Mouse (Mus musculus): ENCODE measurements around the gene Dlgap1.
"Not testable (repeated sequence)": the region's sequence is repeated elsewhere in the genome, so short reads cannot be mapped to it uniquely, and the experiment has no call there.

The Dlgap1 gene

DNA sequence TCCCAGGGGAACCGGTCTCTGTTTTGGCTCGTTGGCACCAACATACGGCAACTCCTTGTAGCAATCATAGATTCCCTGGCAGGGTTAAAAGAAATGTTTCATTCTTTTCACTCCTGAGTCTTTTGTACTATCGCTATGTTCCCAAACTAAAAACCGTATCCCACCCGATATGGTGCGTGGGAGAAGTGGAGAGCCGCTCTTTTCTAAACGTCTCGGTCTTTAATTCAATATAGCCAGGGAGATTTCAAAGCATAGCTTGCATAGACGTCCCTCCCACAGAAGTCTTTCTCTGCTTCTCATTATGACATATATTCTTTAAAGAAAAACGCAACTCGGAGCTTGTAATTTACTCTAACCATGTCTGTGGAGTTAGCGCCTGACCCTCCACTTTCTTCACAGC is 833.1 kb downstream of the Dlgap1 start:
- in situ Hi-C loops (cut with MboI, MseI), result no loop called here

DNA sequence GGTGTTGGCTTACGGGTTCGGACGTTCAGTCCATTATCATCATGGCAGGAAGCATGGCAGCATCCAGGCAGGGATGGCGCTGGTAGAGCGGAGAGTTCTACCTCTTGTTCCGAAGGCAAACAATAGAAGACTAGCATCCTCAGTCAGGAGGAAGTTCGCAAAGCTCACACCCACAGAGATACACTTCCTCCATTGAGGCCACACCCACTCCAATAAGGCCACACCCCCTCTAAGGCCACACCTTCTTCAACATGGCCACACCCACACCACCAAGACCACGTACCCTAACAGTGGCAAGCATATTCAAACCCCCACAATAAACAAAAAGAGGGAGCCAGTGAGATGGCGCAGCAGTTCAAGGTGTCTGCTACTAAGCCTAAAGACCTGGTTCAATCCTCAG is 837.0 kb downstream of the Dlgap1 start:
- in situ Hi-C loops (cut with MboI, MseI), result no loop called here

DNA sequence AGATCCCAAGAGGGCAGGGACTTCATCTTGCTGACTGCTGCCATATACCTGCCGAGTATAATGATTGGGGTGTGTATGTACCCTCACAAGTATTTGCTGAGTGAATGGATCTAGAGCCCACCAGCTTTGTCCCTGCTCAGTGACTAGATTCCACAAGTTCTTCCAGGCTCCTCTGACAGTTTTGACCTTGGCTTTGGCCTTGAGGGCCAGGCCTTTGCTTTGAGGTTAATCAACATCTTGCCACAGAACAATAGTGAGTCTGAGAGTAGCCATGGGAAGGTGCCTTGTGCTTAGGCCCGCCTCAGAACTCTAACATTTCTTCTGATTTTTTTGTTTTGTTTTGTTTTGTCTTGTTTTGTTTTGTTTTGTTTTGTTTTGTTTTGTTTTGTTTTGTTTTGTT is 837.7 kb downstream of the Dlgap1 start:
- in situ Hi-C loops (cut with MboI, MseI), result no loop called here

DNA sequence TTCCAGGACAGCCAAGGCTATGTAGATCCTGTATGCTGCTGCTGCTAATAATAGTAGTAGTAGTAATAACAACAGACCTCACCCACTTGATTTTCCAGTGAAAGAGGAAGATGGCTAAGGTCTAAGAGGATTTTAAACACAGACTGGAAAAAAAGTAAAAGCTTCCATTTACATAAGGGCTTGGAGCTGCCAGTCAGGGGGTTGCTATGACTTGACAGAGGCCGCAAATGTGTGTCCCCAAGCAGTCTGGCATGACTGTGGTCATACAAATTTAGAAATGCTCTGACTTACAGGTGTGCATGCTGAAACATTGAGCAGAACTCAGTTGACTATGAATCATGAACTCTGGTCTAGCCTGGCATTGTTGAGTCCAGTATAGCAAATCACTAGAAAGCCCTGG is 839.0 kb downstream of the Dlgap1 start:
- in situ Hi-C loops (cut with MboI, MseI), result no loop called here

DNA sequence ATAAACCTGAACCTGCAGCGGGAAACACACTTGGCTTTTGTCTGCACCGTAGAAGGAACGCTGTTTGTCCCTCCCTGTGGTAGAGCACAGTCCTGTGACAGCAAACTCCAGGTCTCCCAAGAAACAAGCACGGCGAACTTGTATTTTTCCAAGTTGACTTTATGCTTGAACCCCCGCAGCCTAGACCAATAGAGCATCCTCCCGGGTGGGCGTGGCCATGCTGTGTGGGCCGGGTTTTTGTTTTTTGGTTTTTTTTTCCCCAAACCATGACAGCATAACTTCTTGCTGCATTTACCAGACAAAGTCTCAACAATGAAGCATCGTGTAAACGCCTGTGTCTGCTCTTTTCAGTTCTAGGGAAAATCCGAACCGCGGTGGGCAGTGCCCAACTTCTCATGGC is 840.0 kb downstream of the Dlgap1 start:
- in situ Hi-C loops (cut with MboI, MseI), result no loop called here

DNA sequence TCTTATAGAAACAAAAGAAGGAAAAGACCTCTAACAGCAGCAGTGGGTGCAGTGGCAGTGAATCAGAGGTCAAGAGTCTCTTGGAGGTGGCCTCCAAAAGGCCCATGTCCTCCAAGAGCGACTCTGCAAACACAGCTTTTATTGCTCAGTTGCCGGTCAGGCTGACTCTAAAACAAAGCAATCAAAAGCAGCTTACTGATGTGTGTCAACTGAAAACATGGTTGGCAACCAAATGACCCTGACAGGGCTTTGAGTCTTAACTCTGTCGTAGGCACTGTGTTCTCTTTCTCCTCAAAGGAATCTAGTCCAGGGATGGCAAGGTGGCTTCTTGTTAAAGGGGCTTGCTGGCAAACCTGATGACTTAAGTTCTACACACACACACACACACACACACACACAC is 840.9 kb downstream of the Dlgap1 start:
- in situ Hi-C loops (cut with MboI, MseI), result no loop called here

DNA sequence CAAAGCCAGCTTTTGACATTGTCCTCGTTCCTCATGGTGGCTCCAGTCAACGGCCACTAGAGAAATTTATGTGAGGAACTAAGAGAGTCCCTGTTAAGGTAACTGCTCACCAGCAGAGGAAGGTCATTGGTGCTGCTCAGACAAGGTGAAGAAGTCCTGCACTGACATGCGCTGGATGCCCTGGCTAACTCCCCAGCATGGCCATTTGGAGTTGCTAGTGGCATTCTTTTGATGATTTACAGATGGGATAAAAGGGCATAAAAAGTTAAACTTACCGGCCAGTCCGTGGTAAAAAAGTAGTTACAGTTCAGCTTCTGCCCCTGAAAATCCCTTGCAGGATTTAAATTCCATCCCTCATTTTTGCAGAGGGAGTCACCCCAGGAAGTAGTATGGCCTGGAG is 841.9 kb downstream of the Dlgap1 start:
- in situ Hi-C loops (cut with MboI, MseI), result no loop called here

DNA sequence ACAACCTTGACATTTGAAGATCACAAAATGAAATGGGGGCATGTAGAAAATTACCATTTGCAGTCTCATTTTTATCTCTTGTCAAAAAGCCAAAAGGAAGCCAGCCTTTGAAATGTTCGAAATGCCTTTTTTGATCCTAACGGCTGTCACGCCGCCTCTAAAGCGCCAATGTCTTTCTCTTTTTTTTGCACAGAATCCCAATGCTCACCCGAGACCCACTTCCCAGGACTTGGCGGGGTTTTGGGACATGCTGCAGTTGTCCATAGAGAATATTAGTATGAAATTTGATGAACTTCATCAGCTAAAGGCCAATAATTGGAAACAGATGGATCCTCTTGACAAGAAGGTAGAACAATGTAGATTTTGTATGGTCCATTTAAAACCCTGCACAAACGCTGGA is 846.1 kb downstream of the Dlgap1 start:
- in situ Hi-C loops (cut with MboI, MseI), result no loop called here

DNA sequence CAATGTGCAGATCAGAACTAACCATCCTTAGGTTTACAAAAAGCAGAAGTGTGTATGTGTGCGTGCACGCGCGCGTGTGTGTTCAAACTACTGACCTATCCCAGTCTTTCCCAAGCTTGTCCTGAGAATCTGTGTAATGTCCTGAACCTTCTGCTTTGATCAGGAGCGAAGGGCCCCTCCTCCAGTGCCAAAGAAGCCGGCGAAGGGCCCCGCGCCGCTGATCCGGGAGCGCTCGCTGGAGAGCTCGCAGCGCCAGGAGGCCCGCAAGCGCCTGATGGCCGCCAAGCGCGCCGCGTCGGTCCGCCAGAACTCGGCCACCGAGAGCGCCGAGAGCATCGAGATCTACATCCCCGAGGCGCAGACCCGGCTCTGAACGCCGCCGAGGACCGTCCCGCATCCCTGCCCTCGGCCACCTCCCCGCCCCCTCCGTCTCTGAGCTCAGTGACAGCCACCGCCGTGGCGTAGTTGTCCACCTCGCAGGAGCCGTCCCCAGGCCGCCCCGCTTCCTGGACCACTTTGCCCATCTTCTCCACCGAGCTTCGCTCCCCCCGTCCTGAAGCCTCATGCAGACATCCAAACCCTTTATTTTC is 849.1 kb downstream of the Dlgap1 start:
- in situ Hi-C loops (cut with MboI, MseI), result no loop called here

DNA sequence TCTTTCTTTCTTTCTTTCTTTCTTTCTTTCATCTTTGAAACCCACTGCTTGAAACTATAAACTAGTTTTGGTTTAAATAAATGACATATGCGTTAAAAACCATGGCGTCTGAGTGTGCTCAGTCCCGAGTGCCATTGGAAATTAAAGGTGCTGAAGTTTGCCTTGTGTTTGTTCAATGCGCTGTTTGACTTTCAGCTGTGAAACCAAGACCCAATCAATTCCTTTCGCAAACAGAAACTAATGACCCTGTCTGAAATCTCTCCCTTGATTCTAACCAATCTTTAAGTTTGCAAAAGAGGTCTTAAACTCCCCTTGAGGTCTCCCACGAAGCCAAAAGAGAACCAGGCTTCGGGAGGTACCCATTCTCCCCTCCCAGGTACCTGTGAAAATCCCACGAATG is 854.2 kb downstream of the Dlgap1 start:
- in situ Hi-C loops (cut with MboI, MseI), result no loop called here

DNA sequence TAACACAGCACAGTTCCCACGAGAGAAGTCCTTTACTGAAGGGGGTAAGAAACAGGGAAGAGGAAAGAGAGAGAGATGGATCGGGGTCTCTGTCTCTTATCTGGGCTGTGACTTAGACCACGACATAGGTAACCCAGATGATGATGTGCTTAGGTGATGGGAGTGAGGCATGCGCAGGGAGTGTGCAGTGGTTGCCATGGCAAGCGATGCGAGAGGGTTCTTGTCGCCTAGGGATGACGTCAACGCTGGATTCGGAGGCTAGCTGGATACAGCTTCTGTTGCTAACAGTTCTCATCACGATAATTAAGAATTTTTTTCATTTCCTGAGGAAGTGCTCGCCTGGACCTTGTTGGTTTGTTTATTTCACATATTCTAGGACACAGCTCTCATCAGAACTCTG is 857.4 kb downstream of the Dlgap1 start:
- in situ Hi-C loops (cut with MboI, MseI), result no loop called here

DNA sequence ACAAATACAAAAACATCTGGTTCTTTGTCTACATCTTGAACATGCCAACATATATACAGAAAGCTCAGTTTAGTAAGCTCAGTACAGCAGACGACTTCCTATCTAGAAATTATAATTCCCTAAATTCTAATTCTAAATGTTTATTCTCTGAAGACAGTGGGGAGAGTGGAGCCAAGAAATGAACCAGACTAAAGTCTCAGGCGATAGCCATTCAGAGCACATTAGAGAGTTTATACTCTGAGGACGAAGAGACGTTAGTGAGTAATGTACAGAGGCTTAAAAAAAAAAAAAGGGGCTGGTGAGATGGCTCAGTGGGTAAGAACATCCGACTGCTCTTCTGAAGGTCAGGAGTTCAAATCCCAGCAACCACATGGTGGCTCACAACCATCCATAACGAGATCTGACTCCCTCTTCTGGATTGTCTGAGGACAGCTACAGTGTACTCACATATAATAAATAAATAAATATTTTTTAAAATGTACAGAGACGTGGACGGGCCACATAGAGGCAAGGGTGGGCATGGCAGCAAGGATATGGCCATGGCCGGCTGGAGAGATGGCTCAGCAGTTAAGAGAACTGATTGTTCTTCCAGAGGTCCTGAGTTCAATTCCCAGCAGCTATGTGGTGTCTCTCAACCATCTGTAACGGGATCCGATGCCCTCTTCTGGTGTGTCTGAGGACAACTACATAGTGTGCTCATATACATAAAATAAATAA is 858.7 kb downstream of the Dlgap1 start:
- in situ Hi-C loops (cut with MboI, MseI), result not testable (repeated sequence)

DNA sequence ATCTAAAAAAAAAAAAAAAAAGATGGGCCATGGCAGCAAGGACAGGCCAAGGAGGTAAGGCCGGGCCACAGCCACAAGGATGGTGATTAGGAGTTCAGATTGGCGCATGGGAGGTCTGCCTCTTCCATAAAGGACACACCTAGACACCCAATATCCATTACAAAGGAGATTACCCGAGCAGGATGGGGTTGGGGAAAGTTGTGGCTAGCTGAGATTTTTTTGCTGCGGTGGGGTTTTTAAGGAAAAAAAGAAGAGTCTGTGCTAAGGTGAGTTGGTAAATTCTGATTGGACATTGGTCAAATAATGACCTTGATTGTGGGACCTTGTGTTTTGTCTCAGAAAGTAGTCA is 859.3 kb downstream of the Dlgap1 start:
- in situ Hi-C loops (cut with MboI, MseI), result no loop called here

DNA sequence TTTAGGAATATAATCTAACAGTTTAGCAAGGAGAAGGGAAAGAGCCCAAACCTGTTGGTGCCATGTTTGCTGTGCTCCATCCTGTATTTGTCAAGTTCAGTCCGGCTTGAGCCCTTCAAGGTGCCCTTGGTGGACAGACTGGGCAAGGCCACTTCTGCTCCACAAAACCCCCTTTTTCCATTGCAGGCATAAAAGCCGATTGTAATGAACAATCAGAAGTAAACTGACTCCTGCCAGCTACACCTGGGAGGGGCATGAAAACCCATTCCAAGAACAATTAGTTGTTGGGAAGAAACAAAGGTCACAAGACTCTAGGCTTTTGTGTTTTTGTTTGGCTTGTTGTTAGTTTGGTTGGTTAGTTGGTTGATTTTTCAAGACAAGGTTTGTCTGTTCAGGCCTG is 859.7 kb downstream of the Dlgap1 start:
- in situ Hi-C loops (cut with MboI, MseI), result no loop called here

DNA sequence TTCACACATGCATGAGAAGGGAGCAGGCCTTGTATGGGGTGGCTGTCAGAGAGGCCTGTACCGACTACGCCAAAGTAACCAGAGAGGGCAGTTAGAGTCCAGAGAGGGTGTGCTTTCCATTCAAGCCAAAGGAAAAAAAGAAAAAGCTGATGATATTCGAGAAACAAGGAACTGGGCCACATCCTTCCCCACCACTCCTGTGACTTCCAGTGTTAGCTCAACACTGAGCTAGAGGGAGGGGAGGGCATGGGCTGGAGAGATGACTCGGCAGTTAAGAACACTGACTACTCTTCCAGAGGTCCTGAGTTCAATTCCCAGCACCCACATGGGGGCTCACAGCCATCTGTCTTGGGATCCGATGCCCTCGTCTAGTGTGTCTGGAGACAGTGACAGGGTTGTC is 860.3 kb downstream of the Dlgap1 start:
- in situ Hi-C loops (cut with MboI, MseI), result no loop called here

DNA sequence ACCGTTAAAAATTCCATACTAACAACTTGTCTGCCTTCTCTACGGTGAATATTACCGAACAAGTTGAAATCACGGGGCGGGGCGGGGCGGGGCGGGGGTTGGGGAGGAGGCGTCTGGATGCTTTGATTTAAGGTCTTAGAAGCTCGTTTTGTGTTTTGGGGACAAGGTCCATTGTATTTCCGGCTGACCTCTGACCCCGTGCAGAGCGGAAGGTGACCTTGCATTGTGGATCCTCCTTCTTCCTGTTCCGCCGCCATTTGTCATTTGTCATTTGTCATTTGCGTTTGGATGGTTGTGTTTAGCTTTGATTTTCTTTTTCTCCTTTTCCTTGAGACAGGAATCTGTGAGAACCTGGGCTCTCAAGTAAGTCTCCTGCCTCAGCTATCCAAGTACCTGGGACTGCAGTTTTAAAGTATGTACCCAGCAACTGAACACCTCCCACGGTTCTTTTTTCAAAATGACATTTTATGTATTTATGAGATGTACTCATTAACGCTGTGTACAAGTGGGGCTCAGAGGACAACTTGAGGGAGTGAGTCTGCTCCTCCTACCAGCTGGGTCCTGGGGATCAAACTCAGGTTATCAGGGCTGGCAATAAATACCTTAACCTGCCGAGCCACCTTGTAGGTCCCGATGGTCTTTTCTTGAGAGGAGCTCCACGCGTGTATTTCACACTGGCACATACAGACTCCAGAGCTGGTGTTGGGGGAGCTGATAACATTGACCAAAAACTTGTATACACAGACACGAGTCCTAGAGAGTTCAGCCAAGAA is 861.3 kb downstream of the Dlgap1 start:
- in situ Hi-C loops (cut with MboI, MseI), result no loop called here

DNA sequence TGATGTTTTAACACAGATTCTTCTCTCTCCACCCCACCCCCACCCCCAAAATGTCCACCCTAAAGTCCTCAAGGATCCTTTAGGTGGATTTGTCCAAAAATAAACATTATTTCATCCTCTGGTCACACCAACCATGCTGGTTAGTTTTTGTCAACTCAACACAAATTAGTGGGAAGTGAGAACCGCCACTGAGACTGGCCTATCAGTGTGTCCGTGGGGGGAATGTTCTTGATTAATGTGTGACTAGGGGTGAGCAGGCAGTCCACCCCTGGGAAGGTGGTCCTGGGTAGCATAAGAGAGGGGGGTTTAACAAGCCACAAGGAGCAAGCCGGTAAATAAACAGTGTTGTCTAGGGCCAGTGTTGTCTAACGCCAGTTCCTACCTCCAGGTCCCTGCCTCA is 862.7 kb downstream of the Dlgap1 start:
- in situ Hi-C loops (cut with MboI, MseI), result no loop called here

DNA sequence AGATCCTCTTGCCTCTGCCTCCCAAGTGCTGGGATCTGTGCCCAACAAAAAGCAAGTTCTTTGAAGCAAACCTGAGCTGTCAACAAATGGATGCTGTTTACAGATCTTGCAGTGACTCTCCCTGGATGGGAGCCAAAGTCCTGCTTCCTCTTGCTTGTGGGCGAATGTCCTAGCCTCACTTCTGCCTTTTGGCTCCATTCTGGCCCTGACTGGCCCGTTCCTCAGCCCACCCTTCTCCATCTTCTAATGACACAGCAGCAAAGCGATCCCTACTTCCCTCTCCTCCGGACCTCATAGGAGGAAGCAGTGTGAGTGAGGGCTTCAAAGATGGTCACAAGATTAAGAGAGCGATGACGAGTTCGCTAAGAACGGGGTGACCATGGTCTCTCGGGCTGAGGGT is 863.7 kb downstream of the Dlgap1 start:
- in situ Hi-C loops (cut with MboI, MseI), result no loop called here

DNA sequence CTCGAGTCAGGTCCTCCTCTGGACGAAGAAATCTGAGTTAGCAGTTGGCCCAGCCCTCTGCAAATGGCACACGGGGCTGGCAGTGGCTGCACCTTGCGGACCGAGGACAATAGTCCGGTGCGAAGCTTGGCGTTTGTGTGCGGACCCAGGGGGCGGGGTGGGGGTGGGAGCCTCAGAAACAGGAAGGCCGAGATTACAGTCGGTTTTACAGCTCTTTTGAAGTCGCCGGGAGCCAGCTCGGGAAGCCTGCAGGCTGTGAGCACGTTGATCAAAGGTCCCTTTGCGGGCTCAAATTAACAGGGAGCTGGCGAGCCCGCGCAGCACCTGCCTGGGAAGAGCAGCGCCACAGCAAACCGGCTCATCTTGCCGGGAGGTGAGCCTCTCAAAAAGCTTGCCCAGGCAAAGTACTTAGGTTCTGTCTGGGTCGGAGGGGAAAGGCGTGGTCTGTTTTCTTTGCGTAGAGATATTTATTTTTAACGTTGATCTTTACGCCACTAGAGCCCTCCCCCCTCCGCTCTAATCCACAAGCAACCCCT is 865.6 kb downstream of the Dlgap1 start:
- in situ Hi-C loops (cut with MboI, MseI), result no loop called here

DNA sequence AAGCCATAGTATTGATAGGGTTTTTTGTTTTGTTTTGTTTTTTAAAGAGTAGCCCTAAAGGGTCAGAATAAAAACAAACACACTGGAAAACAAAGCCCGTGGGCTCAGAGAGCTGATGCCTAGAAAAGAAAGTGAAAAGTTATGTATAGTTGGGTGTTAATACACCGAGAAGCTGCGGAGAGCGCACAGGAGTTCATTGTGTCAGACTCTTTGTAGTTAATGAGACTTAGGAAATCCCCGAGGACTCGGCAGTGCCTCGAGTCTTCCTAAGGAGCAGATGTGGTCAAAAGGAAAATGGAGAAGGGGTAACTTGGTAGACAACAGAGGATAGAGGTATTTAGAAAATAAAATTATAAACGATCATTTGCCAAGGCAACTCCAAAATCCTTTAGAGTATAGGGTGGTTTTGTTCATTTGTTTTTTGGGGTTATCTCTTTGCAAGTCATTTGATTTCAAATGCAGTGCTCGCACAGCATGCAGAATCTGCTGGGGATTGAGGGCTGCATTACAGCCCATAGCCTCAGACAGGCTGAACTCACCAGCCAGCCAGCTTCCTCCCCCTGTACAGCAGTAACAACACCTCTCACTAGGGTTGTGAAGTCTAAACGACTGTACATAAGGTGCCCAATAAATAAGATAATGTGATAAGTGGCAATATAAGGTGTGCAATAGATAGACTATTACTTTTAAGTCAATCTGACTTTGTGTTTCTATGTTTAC is 866.4 kb downstream of the Dlgap1 start:
- in situ Hi-C loops (cut with MboI, MseI), result loop anchor here (5.0 kb wide), 1 partner anchor 83 kb away; no protein-coding TSS in a partner anchor

DNA sequence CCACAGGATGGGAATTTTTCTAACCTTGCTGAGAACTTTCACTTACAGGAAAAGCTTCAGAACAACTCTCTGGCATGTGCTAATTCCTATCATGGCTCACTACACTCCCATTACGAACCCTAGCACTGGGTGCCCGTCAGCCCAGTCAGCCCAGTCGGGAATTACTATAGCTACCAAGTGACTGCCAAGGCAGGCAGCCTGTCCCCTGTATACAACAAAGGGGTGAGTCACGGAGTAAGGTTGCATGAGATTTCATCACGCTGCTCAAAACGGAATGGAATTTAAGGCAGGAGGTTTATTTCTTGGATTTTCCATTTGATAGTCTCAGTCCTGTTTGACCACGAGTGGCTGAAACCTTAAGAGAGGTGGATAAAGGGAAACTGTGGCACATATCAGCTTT is 867.9 kb downstream of the Dlgap1 start:
- in situ Hi-C loops (cut with MboI, MseI), result loop anchor here (5.0 kb wide), 1 partner anchor 85 kb away; no protein-coding TSS in a partner anchor

DNA sequence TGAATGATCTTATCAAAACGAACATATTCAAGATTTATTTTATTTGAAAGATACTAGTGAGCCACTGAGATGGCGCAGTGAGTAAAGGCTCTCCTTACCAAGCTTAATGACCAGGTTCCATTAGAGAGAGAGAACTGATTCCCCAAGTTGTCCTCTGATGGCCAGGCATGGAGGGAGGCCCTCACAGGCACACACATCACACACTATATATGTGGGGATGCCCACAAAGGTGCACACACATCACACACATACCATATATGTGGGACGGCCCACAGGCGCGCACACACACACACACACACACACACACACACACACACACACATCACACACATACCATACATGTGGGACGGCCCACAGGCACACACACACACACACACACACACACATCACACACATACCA is 868.6 kb downstream of the Dlgap1 start:
- in situ Hi-C loops (cut with MboI, MseI), result loop anchor here (5.0 kb wide), 1 partner anchor 85 kb away; no protein-coding TSS in a partner anchor

All from regulatory T cell (primary cell).